Mouse (Mus musculus) brain, embryonic 14.5 days (tissue): ENCODE data around the gene Med4.

ENCODE experiments used
- CTCF ChIP-seq: fragments of 200-500 bp; IDR thresholded peaks from 2 replicates; pipeline ENCODE4 v1.5.1; 2012; ENCODE audit warnings: inconsistent platforms, mild to moderate bottlenecking, moderate library complexity, borderline replicate concordance; ENCODE audit not compliant: insufficient read depth, insufficient read length; ENCODE audit errors: extremely low read depth
- POLR2A ChIP-seq: fragments of 200-500 bp; IDR thresholded peaks from 2 replicates; pipeline ENCODE4 v1.6.1; 2012; ENCODE audit warnings: mild to moderate bottlenecking, inconsistent platforms, borderline replicate concordance; ENCODE audit not compliant: poor library complexity, insufficient read depth, insufficient read length, severe bottlenecking; ENCODE audit errors: extremely low read depth

GRCm38 (mm10) chr14:73470593-73470992 lies 39.2 kb upstream of the Med4 start:
- TF ChIP-seq POLR2A: no peak
- TF ChIP-seq CTCF: no peak
